Mouse (Mus musculus) megakaryocyte, embryonic 14.5 days (primary cell): Measurements from ENCODE around the gene Dcdc2a.

ENCODE experiments used
- FLI1 ChIP-seq: IDR thresholded peaks from 2 replicates; pipeline ENCODE4 v1.6.1; 2012; ENCODE audit warnings: low read length, inconsistent platforms, mixed read lengths
- GATA1 ChIP-seq: IDR thresholded peaks from 3 replicates; pipeline ENCODE4 v1.6.1; 2012; ENCODE audit warnings: mixed read lengths, low read length, inconsistent platforms, borderline replicate concordance

DNA sequence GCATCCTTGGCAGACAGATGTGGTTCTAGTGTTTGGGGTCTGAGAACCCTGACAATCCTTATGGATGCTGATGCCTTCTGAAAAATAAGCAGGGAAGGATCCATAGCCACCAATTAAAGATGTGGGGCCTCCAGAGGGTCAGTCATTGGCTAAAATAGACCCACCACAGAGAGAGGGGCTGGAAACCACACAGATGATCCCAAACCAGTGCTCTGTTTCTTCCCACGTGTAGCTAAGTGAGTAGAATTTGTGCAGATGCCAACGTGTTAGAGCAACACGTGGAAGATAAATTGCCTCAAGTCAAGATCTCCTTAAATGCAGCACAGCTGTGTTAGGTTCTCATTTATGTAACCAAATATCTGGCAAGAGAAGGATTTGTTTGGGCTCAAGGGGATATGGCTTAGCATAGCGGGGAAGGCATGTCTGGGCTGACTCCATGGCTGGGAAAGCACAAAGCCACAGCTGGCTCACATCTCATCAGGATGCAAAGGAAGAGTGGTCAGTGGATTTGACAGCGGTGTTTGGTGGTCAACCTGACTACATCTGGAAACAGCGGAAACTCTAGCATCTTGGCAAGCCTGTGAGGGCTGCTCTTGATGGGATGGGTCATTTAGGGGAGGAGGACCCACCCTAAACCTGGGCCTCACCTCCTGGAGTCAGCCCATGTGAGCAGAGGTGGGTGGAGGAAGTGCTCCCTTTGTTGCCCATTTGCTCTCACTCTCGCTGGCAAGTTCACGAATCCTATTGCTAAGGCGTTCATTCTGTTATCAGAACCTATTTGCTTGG, 198.9 kb downstream of the Dcdc2a start:
- TF ChIP-seq GATA1, result no peak
- TF ChIP-seq FLI1, result no peak
